Mouse (Mus musculus) heart, adult 11 months (tissue): ENCODE measurements around the gene Nupl1.
A peak's percentile ranks its signal among the peaks of the same experiment; 100 is the strongest.

Experiments used
- DNase-seq: peaks from one replicate; pipeline ENCODE4 v3.0.0; 2022

Nupl1 gene

DNA sequence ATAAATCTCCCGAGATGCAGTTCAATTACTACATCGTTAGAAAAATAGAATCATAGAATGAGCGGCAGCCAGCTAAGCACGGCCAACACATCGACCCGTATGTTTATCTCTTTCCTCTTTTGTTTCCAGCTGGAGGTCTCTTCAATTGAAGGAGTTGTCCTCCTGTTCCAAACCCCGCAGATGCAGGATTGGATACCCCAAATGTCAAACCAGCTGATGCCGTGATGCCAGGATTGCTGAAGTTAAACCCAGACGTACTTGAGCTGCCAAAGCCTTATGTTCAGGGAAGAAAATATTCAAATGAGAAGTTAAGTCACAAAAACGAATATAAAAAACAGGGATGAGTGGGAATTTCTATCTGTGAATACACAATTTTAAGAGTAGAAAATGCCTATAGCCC lies 31.3 kb downstream of the Nupl1 start:
- DNase-seq = no peak

DNA sequence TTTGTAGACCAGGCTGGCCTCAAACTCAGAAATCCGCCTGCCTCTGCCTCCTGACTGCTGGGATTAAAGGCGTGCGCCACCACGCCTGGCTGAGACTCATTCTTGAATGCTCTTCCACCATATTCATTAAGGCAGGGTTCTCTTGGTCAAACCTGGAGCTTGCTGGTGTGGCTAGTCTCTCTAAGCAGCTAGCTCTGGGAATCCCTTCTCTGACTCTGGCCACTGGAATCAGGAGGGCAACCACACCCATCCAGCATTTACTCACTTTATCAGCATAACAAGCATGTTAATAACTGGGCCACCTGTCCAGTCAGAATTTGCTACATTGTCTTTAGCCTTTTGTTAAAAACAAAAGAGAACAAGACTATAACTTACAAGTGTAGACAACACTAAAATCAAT lies 33.6 kb downstream of the Nupl1 start:
- DNase-seq = peak; percentile 46

DNA sequence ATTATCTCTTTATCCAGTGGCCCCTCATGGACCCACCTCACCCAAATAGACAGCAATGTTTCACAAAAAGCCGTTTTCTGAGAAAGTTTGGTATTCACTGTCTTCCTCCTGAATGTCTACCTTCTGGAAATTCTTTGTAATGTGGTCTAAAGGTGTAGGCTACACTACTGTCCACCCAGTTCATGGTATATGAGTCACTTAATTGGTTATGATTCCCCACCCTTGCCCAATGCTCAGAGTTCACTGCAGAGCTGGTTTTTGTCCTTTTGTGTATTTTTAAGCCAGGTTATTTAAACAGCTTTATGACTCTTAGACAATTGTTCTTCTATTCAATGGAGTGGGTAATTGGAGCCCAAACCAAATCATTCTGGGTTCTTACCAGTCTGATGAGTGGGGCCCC lies 35.1 kb downstream of the Nupl1 start:
- DNase-seq = no peak

DNA sequence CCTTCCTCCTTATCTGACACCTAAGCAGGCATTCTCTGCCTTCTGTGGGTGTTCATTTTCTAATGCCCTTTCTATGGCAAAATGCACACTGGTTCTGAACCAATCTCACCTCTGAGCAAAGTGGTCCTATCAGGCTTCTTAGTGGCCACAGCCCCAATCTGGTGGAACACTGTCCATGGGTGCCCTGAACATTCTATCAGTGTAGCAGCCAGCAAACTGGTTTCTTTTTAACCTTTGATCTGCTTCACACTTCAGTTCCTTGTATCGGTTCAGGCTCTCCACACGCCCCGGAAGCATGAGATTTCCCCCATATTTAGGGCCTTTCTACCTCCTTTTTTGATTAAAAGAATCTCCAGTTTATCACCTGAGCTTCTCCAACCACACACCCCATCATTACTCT lies 36.2 kb downstream of the Nupl1 start:
- peak; percentile 58 for DNase-seq

DNA sequence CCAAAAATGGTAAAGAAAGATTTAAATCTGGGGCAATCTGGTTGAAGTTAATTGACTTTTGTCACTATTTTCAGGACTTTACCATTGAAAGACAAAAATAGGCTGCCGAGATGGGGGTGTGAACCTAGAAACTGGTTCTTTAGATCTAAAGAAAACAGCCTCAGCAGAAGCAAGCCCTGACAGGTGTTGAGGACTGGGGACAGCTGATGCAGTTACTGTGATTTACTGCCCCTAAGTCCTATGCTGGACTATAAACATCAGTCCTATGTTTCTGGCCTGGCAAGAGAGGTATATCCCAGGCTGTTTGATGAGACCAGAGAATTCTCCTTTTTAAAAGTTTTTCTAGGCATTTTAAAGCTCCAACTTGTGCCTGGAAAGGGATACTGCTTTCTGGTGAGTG lies 37.2 kb downstream of the Nupl1 start:
- DNase-seq = no peak

DNA sequence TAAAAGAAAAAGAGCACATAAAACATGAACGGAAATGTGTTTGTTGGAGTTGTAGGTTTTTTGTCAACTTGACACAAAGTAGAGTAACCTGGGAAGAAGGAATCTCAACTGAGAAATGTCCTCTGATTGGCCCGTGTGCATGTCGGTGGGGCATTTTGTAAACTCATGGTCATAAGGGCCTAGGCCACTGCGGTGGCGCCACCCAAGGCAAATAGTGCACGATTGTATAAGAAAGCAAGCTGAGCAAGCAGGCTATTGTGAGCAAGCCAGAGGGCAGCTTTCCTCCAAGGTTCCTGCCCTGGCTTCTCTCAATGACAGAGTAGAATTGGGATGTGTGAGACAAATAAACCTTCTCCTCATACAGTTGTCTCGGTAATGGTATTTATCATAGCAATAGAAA lies 42.1 kb downstream of the Nupl1 start:
- peak; percentile 74 for DNase-seq

DNA sequence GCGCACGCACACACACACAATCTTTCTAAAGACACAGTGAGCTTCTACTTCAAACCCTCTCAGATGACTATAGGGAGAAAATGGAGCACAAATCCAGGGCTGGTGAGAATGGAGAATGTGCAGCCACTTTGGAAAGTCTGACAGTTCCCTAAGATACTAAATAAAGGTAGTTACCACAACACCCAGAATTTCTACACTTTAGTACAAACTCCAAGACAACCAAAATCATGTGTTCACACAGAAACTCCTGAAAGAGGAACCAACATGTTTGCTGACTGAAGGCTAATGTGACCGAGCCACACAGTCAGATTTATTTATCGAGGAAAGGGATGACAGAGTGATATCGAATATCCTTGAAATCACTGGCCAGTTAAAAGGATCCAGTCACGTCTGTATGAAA lies 46.2 kb downstream of the Nupl1 start:
- peak; percentile 60 for DNase-seq

DNA sequence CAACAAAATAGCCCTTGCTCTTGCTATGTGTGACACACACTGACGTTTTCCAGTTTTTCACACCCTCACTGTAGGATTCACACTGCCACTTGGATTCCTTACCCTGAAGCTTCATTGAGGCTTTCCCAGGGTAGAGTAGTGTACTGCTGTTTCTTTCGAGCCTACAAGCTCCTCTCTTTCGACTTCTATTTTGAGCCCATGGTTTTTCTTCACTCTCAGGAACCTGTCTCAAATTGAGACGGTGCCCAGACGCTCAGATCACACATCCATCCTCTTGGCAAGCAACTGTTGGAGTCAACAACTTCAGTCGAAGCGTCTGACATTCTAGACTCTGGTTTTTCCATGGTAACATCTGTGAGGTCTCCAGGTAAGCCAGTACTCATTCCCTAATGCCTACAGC lies 54.3 kb downstream of the Nupl1 start, which contains the start of gene Atp8a2:
TSS of gene Atp8a2 (minus strand) at position 296 of the 400 bp plus-strand sequence.
- DNase-seq = no peak

DNA sequence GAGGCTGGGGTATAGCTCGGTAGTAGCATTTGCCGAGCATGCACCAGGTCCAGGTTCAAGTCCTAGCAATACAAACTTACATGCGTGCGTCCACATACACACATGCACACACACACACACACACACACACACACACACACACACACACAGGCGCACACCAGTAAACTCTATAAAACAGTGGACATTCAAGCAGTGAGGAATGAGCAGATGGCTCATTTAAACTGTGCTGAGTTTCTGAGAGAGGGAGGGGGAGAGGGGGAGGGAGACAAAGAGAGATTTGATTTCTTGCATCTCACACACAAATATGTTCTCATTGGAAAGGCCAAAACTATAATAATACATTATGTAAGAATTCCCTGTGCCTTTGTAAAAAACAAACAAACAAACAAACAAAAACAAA lies 55.2 kb downstream of the Nupl1 start:
- no peak for DNase-seq

DNA sequence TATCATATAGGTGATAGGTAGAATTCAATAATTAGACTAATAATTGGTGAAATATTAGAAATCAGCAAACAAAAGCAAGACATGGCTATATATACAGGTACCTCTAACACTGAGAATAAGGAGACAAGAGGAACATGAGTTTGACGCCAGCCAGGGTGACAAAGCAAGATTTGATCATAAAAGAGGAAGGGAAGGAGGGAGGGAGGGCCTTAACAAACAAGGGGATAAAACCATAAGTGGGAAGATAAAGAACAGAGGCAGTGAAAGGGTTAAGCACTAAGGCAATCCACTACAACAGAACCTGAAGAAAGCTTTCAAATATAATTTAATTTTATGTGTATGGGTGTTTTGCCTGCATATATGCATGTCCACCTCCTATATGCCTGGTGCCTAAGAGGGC lies 56.6 kb downstream of the Nupl1 start:
- DNase-seq = no peak

DNA sequence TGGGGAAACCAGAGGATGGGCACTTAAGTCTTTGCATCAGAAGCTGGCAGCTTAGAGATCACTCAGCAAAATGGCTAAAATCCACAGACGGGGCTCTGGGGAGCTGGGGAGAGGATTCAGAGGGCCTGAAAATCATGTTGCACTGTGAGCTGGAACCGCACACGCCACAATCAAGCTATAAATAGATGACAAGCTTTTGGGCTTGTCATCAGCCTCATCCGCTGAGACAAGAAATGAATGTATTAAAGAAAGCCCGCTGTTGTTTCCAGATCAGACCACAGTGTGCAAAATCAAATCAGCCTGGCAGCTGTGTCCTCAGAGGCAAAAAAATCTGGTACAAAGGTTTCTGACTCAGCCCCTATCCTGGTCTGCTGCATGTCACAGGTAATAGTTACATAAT lies 61.5 kb downstream of the Nupl1 start:
- DNase-seq = no peak

DNA sequence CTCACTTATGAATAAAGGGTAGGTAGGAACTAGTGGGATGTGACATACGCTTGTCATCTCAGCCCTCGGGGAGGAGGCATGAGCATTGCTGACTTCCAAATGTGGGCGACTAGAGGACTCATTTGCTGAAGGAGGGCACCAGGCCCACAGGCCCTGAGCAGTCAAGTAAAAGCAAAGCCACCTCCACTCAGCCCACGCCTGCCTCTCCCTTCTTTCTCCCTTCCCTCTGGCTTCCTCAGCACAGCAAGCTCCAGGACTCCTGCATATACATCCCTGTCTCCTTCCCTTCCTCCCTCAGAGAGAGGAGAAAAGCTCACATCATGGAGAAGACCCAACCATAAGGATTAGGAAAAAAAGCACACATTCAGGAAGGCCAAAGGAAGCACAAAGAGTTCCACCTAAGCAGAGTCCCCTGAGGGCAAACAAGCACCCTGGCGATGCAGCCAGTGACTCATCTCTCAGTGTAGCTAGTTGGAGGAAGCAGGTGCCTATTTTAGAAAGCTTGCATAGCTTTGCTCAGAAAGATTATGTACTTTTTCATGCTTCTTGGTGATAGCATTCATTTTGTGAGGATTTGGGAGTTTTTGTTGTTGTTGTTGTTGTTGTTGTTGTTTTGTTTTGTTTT lies 62.9 kb downstream of the Nupl1 start:
- no peak for DNase-seq

DNA sequence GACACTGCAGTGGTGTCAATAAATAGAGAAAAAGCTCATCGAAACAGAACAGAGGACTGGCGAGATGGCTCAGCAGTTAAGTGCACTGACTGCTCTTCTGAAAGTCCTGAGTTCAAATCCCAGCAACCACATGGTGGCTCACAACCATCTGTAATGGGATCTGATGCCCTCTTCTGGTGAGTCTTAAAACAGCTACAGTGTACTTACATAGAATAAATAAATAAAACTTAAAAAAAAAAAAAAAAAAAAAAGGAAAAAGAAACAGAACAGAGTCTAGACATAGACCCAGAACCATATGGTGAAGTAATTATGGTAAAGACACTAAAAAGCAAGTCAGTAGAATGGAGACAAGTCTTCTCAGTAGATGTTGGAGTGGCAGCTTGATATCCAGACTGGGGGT lies 69.9 kb downstream of the Nupl1 start:
- no peak for DNase-seq

DNA sequence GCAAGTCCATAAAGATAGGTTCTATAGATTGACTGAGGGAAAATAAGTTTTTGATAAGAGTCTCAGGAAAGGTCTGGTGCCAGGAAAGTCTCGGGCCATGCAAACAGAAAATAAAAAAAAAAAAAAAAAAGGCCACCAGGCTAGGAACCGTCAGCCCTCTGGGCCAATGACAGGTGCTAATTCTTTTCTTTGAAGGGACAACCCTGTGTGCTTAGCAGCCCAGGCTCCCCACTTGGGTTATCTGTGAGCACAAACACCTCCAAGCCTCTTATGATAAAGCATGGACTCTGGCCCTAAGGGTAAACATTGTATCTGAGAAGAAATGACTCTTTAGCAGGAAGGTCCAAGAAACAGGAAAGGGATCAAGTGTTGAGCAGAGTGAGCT lies 72.7 kb downstream of the Nupl1 start:
- DNase-seq = peak; percentile 33

DNA sequence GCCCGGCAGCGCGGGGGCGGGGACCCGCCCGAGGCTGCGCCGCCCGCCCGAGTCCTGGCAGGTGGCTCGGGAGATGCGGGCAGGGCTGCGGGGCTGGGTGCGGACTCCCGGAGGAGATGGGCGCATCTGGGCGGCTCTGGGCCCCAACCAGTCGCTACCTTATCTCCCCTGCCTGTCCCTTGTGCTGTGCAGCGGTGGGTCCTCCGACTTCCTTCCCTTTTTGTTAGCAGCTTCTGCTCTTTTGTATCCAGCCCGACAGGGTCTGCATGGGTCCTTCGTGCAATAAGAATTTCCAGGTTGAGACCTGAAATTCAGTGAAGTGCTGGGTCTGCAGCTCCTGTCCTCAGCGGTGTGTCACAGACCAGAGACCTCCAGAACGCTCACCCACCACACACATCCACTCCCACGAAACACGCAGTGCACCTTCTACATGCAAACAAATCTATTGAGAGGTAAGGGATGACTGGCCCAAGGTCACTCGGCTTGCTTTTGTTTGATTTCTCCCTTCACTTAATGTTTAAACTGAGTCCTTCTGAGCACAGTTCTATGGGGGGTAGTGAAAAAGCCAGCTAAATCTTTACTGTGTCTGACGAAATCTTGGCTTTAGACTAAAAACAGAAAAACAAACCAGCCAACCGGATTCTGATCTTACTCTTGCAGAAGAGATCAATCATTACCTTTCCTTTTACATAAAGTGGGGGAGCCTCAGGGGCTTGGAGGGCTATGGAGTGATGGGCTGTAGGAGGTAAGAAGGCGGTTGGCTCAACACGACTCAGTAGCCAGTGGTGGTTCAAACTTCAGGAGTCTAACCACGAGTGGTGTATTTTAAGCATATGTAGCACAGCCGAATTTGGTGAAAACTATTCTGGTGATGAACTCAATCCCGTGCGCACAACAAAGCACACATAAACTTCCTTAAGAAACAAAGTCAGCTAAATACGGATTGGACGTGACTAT lies 73.3 kb downstream of the Nupl1 start:
- peak; percentile 76 for DNase-seq

DNA sequence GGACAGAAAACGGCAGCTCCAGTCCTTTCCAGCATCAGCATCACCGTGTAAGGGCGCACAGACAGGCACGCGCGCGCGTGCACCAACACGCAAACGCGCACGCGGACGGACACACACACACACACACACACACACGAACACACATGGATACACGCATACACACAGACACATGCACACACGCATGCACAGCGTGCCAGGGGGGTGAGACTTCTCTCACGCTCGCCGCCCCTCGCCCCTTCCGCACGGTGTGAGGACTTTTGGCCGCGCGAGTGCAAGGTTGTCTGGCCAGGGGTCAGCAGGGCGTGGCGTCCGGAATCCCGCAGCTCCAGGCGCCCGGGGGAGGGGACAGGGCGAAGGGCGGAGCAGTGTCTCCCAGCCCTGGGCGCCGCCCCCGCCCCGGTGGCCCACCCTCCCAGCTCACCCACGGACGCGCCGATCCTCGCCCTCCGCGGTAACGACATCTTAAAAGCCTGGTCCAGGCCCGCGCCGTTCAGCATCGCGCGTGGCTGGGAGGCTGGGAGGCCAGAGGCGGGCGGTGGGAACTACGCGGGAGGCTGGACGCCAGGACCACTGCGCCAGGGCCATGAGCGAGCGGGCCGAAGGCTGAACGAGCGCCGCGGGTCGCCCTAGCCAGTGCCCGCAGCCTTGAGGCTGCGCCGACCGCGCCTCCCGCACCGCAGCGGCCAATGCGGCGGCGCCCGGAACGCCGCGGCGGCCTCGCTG lies 74.2 kb downstream of the Nupl1 start:
- DNase-seq = peak; percentile 86

DNA sequence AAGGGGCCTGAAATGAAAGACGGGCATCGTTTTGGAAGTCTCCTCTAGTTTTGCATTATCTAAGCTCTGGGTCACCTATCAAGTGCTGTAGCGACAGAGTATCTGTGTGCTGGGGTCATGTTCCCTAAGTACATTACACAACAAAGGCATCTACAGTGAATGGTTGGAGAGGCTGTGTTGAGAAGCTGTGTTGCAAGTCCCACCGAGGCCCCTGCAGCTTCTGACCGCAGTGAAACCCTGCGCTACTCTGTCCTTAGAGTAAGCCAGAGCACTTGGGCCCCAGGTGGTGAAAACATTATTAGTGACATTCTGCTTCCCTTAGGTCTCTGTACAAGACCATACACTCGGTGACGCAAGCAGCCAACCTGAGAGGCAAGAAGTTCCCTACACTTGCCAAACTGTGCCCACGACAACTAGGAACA lies 74.8 kb downstream of the Nupl1 start:
- DNase-seq = peak; percentile 81

DNA sequence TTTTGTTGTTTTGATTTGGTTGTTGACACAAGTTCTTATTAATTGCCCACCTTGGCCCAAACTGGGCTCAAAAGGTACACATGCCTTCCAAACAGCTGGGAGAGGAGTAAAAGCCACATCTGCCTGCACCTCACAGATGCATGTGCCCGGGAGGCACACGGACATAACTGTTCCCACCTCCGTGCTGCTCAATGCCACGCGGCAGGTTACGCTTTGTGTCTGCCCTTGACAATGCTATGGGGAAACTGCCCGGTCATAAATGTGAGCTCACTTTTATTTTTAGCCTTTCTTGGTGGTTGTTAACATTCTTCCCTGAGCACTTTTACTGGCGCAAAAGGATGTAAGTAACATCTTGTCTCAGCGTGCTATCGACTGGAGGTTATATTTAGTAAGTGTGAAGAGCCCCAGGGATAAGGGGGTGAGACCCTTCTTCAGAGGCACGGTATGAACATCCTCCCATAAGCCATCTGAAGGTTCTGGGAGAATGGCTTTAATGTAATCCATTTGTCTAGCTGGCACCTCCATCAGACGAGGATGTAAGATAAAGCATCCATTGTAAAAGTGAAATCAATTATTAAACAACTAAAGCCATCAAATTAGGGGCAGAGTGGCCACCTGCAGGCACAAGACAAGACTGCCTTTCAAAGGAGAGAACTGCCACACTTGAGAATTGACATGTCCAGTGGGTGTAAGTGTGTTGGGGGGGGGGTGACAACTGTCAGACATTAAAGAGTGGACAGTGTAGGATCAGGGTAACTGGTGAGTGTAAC lies 78.8 kb downstream of the Nupl1 start:
- DNase-seq = peak; percentile 87

DNA sequence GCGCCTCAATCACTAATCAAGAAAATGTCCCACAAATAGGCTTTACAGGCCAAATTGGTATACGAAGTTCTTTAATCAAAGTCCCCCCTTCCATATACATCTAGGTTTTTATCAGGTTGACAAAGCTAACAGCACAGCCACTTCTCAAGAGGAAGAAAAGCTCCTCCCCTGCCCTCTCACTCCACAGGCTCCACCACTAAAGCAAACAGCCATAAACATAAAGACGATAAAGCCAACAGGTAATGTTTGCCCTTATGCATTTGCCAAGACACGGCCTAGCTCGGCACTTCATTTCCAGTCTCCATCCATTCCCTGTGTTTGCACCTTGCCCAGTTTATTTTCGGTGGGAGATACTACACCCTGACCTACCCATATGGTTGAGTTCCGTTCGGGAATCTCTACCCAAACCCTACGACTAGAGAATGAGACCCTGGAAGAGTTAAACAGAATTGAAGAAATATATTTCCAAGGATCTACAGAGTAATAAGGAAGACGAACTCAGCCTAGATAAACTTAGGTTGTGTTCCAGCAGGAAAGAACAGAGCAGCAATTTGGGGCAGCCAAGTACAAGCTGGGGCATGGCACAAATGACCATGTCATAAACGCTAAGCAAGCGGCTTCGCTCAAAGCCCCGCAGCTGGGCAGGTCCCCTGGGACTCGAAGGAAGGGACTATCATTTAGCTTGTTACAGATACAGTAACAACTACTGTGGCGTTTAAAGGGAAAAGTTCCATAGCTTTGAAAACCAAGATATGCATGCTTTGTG lies 80.2 kb downstream of the Nupl1 start:
- DNase-seq = peak; percentile 84

DNA sequence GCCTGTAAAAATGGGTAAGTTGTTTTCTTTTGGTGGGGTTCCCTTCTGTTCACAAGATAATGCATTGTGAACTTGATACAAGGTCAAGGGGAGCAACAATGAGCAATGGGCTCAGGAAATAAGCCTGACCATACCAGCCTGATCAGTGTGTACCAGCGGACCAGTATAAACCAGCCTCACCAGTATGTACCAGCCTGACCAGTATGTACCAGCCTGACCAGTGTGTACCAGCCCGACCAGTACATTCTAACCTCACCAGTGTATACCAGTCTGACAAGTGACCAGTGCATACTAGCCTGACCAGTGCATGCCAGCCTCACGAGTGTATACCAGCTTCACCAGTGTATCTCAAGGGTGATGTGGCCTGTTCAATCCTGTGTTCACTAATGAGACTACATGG lies 87.9 kb downstream of the Nupl1 start:
- DNase-seq = peak; percentile 77

DNA sequence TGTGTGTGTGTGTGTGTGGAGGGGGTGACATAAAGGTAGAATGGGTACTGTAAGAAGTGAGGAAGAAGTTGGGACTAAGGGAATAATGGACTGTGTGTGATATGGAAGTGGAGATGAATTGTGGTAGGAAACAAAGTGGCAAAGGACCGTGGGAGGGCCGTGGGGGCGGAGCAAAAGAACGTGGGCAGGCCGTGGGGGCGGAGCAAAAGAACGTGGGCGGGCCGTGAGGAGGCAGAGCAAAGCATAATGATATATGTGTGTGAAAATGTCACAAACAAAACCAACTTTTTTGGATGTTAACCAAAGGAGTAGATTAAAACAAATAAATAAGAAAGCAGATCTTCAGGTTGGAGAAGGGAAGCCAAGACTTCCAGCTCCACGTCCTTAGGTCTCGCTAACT lies 98.9 kb downstream of the Nupl1 start:
- no peak for DNase-seq

DNA sequence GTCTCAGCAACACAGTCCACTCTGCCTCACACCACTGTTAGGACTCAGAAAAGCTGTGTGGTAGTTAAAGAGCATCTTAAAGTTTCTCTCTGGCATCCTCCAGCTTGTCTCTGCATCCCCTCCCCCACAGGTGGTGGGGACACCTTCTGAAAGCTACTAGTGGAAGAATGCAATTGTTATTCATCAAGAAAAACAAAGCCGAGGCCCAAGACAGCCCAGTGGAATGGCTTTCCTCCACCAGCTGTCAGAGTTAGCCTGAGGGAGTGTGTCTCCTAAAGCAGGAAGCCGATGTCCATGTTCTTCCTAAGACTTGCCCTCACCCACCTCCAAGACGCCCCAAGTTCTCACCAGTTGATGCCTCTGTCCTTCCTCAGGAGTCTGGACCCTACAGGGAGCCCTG lies 102.3 kb downstream of the Nupl1 start:
- peak; percentile 45 for DNase-seq
